Mouse (Mus musculus) kidney, embryonic 15.5 days (tissue): ENCODE data around the gene E130309D02Rik. TPM values are rescaled to one million over a fixed set of nuclear protein-coding genes. Genes with fewer than 3 reads are reported as not detected.

Source experiments
- ATAC-seq: fragments of 200-750 bp; cut with Nextera tagmentation; replicated peaks from 2 replicates; pipeline ENCODE4 v1.8.0; 2017; ENCODE audit warnings: moderate TSS enrichment; ENCODE audit not compliant: low FRiP score
- H3K27ac ChIP-seq: fragments of 300-500 bp; sonication (generic); 2 replicates; pipeline ENCODE4 v1.5.1; 2015; ENCODE audit warnings: mild to moderate bottlenecking, inconsistent platforms
- H3K27me3 ChIP-seq: fragments of 300-500 bp; sonication (generic); 2 replicates; pipeline ENCODE4 v1.6.1; 2015; ENCODE audit warnings: inconsistent platforms
- H3K36me3 ChIP-seq: fragments of 300-500 bp; sonication (generic); 2 replicates; pipeline ENCODE4 v1.6.1; 2015; ENCODE audit warnings: inconsistent platforms
- H3K4me1 ChIP-seq: fragments of 300-500 bp; sonication (generic); 2 replicates; pipeline ENCODE4 v1.6.1; 2015; ENCODE audit warnings: inconsistent platforms
- H3K4me2 ChIP-seq: fragments of 300-500 bp; sonication (generic); 2 replicates; pipeline ENCODE4 v1.6.1; 2015; ENCODE audit warnings: moderate library complexity, mild to moderate bottlenecking, inconsistent platforms
- H3K4me3 ChIP-seq: fragments of 300-500 bp; sonication (generic); replicated peaks from 2 replicates; pipeline ENCODE4 v1.5.1; 2015; ENCODE audit warnings: mild to moderate bottlenecking, inconsistent platforms
- H3K9ac ChIP-seq: fragments of 300-500 bp; sonication (generic); 2 replicates; pipeline ENCODE4 v1.6.1; 2015; ENCODE audit warnings: mild to moderate bottlenecking, inconsistent platforms
- H3K9me3 ChIP-seq: fragments of 300-500 bp; sonication (generic); replicated peaks from 2 replicates; pipeline ENCODE4 v1.6.1; 2016; ENCODE audit warnings: inconsistent platforms
- WGBS: fragments of 180-500 bp; shearing (Covaris S2); methylation state at CpG from one replicate; pipeline ENCODE4 v1.1.7; 2015; ENCODE audit warnings: mixed read lengths; 5-methylcytosine and 5-hydroxymethylcytosine counted together
- polyA plus RNA-seq: library from polyadenylated mRNA; unstranded; fragments of >200 nt; fragmentation: Nextera tagmentation; extraction: Ambion mirVana; gene quantifications from 2 replicates; pipeline ENCODE4 v1.2.1, GENCODE M21; 2015

The E130309D02Rik gene
- polyA plus RNA-seq, result 39.9 and 43.6 TPM in 2 replicates

DNA sequence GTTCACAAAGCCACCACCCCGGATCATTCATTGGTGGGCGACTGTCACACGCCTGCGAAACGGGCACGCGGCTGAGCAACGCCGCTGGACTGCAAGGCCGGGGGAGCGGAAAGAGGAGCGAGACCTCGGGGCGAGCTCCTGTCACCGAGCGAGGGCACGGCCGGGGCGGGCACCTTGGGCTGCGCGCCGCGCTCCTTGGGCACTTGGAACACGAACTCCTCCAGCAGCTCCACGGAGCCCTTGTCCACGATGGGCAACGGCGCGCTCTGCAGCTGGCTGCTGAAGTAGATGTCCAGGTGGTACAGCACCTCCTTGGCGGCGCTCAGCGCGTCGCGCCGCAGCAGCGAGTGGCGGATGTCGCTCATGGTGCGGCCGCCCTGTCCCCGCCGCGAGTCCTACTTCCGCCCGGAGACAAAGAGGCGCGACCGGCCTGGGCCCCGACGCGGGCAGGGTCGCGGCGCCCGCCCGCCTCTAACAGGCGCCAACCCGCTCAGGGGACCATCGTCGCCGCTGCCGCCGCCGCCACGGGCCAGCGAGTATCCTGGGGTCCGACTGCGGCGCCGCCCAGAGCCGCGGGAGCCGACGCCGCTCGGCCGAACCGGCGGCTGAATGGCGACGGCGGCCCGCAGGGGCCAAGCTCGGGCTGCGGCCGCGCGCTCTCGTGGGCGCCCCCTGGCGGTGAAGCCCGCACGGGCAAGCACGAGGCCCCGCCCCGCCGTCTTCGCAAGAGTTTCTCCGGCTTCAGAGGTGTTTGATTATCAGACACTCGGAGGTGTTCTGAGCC is at the start of gene E130309D02Rik:
E130309D02Rik (minus strand) TSS at position 631 of the 784 bp plus-strand sequence.
- Histone ChIP-seq H3K9me3 (no peaks in the 10 kb centered on the region), H3K4me1 (peaks cover 29% of the 10 kb centered on the region), H3K4me3 (peak within 1 kb of the TSS; percentile 95), H3K9ac (peak within 1 kb of the TSS; percentile 94), H3K36me3 (peaks cover 75% of the 10 kb centered on the region), H3K27me3 (no peaks in the 10 kb centered on the region), H3K4me2 (peak within 1 kb of the TSS; percentile 91), H3K27ac (peak within 1 kb of the TSS; percentile 94)
- WGBS, result under 1% methylated on average over 101 of the region's 101 CpGs
- ATAC-seq, result peak; percentile 84

DNA sequence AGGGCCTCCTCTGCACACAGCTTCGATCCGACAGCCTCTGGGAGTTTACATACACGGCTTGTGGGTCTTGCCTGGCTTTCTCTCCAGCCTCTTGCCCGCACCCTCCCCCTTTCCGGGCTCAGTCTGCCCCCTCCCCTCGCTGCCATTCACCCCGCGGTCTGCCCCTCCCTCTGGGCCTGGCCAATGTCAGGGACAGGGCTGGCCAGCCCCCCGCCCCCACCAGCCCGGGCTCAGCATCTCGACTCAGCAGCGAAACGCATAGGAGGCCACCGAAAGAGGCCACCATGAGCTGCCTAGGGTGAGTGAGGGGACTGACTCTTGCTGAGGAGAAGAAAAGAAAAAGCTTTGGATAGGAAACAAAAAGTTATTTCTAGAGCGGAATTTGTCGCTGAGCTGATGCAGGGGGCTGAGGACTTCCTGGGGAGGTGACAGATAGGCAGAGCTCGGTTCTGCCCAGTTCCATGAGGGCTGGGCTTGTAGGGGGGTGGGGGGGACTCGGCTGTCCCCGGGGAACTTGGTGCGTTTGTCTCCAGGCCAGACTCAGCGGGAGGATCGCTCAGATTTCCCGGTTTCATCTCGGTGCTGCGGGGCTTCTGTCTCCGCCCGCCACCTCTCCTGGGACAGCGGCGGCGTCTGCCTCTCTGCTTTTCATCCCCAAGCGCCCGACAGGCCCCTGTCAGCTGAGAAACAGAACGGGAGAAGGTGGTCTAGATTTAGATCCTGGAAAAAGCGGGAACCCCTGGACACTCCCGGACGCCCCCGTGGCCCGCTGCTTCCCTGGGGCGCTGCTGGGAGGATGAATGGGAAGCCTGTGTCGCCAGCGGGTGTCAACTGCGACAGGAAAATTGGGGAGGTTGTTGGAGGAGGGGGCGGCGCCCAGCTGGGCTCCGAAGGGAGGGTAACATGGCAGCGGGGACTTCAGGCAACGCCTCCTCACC is 48.8 kb upstream of the E130309D02Rik start:
- Histone ChIP-seq H3K9ac (peak overlapping the region; percentile 6), H3K4me3 (peak overlapping the region; percentile 49), H3K4me2 (peak overlapping the region; percentile 89), H3K36me3 (no peaks in the 10 kb centered on the region), H3K4me1 (peaks cover 12% of the 10 kb centered on the region), H3K27ac (no peak overlapping the region), H3K9me3 (no peaks in the 10 kb centered on the region), H3K27me3 (peaks cover 78% of the 10 kb centered on the region)
- under 1% methylated on average over 46 of the region's 47 CpGs for whole genome bisulfite sequencing
- peak; percentile 76 for ATAC-seq

DNA sequence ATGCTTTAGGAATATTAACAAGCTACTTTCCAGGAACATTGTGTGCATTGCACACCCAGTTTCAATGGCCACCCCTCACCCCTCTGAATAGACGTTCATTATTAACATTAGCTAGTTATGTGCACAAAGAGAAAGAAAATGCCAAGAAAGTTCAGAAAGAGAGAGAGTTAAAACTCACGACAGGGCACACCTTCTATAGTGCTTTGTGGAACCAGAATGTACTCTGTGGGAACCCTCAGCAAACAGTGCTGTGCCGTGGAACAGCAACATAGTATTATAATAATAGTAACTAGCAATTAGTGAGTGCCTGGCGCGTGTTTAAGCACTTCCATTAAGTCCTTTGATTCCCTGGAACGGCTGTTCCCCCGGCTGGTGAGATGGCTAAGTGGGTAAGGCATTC is 46.3 kb upstream of the E130309D02Rik start:
- H3K9me3 ChIP-seq, result no peaks in the 10 kb centered on the region
- no peak for ATAC-seq
- no peaks in the 10 kb centered on the region for H3K36me3 ChIP-seq
- H3K9ac ChIP-seq, result no peak overlapping the region
- no peak overlapping the region for H3K4me3 ChIP-seq
- no peak overlapping the region for H3K27ac ChIP-seq
- WGBS, result 70% methylated on average over 7 of the region's 7 CpGs
- peaks cover 85% of the 10 kb centered on the region for H3K27me3 ChIP-seq
- H3K4me1 ChIP-seq, result peaks cover 21% of the 10 kb centered on the region
- H3K4me2 ChIP-seq, result no peak overlapping the region

DNA sequence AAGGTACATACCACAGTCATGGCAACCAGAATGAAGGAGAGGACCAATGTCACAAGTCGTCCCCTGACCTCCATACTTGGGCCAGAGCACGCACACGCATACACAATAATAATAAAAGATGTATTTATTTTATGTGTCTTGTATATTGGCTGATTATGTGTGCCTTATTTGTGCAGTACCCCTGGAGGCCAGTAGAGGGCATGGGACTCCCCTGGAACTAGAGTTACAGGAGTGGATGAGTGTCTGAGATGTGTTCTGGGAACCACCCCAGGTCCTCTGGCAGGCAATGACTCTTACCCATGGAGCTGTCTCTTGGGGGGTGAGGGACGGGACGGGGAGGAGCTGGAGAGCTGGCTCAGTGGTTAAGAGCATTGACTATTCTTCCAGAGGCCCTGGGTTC is 44.8 kb upstream of the E130309D02Rik start:
- WGBS, result 64% methylated on average over 5 of the region's 5 CpGs
- Histone ChIP-seq H3K36me3 (no peaks in the 10 kb centered on the region), H3K4me2 (no peak overlapping the region), H3K4me1 (peaks cover 21% of the 10 kb centered on the region), H3K27me3 (peaks cover 71% of the 10 kb centered on the region), H3K9ac (no peak overlapping the region), H3K4me3 (no peak overlapping the region), H3K9me3 (no peaks in the 10 kb centered on the region), H3K27ac (no peak overlapping the region)
- ATAC-seq, result no peak

DNA sequence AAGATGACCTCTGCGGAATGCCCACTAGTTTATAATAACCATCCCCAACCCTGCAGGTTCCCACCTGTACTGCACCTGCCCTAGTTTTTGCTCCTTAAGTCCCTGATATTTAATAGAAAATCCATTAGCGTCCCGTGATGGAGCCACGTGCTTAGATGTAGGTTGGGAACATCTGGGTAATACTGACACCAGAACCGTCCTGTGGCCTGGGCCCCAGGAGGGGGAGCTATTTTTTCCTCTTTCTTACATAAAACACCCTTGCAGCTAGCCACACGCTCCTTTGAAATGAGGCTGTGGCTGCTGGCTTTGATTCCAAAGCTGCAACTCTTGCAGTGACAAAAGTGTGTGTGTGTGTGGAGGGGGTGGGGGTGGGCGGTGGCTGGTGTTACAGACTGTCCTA is 44.1 kb upstream of the E130309D02Rik start:
- H3K4me1 ChIP-seq, result peaks cover 16% of the 10 kb centered on the region
- H3K27me3 ChIP-seq, result peaks cover 64% of the 10 kb centered on the region
- no peaks in the 10 kb centered on the region for H3K36me3 ChIP-seq
- H3K4me3 ChIP-seq, result no peak overlapping the region
- no peak for ATAC-seq
- no peaks in the 10 kb centered on the region for H3K9me3 ChIP-seq
- no peak overlapping the region for H3K9ac ChIP-seq
- 30% methylated on average over 7 of the region's 7 CpGs for WGBS
- no peak overlapping the region for H3K27ac ChIP-seq
- H3K4me2 ChIP-seq, result no peak overlapping the region

DNA sequence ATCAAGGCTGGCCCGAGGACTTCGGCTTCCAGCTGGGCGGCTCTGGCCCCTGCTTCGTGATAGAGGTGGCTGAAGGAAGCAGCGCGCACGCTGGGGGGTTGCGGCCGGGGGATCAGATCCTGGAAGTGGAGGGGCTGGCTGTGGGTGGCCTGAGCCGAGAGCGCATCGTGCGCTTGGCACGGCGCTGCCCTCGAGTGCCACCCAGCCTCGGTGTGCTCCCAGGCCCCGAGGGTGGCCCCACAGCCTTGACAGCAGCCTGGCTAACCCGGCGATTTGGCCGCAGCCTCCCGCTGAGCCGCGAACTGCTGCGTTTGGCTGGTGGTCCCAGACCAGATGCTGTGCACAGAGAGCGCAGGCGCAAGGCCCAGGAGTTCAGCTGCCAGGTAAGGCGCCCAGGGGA is 42.4 kb upstream of the E130309D02Rik start:
- H3K9ac ChIP-seq, result no peak overlapping the region
- peak overlapping the region; percentile 22 for H3K4me3 ChIP-seq
- no peaks in the 10 kb centered on the region for H3K36me3 ChIP-seq
- 4% methylated on average over 28 of the region's 28 CpGs for whole genome bisulfite sequencing
- no peak; the same call in 1 of the 2 replicates for ATAC-seq
- peaks cover 48% of the 10 kb centered on the region for H3K27me3 ChIP-seq
- peak overlapping the region; percentile 54 for H3K4me2 ChIP-seq
- peaks cover 9% of the 10 kb centered on the region for H3K4me1 ChIP-seq
- H3K27ac ChIP-seq, result no peak overlapping the region
- H3K9me3 ChIP-seq, result no peaks in the 10 kb centered on the region; the same call in 1 of the 2 replicates

DNA sequence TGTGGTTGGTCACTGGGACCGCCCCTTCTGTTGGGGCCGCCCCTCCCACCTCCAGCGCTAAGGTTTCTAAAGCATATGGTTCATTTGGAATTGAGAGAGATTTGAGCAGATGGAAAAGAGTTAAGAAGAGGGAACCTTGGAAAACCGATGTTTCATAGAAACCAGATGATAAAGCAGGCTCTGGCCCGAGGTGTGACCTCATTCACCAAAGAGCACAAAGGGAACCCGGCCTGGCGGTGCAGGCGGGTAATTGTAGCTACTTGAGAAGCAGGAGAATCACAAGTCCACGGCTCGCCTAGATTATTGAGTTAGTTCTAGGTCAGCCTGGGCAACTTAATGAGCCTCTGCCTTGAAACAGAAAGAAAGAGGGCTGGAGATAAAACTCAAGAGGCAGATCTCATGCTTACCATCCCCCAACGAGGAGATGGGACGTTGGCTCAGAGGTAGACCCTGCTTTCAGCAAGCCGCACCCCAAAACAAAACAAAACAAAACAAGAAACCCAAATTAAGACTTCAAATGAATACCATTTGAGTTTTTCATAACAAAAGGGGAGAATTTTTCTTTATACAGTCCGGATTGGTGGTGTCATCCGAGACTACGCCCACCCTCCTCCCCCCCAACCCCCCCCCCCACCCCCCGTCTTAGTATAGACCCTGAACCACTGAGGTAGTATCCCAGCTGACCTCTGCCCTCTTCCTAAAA is 41.7 kb upstream of the E130309D02Rik start, which contains the start of gene Grid2ip:
Grid2ip (plus strand) TSS at position 653 of the 703 bp plus-strand sequence.
- H3K4me1 ChIP-seq, result peaks cover 9% of the 10 kb centered on the region
- H3K9me3 ChIP-seq, result peaks cover 2% of the 10 kb centered on the region; the same call in 1 of the 2 replicates
- no peaks in the 10 kb centered on the region for H3K36me3 ChIP-seq
- WGBS, result 21% methylated on average over 17 of the region's 17 CpGs
- H3K27ac ChIP-seq, result no peak within 1 kb of the TSS
- H3K4me2 ChIP-seq, result peak within 1 kb of the TSS; percentile 54
- H3K4me3 ChIP-seq, result peak within 1 kb of the TSS; percentile 22
- H3K27me3 ChIP-seq, result peaks cover 44% of the 10 kb centered on the region
- no peak within 1 kb of the TSS for H3K9ac ChIP-seq
- ATAC-seq, result no peak

DNA sequence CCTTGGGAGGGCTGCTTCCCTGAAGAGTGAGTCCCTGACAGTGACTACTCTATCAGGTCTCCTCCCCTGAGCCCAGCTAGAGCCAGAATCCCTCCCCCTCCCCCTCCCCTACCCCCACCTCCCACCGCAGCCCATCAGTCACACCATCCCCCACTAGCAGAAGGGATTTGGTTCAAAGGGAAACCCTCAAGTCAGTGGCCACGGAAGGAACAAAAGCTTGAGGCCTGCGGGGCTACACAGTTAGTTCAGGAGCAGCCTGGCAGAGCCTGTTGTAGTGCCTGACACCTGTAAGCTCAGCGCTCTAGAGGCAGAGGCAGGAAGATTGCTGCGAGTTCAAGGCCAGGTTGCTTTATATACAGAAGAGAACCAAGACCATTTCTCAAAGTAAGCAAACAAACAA is 40.9 kb upstream of the E130309D02Rik start:
- Histone ChIP-seq H3K4me1 (peaks cover 9% of the 10 kb centered on the region), H3K9me3 (peaks cover 3% of the 10 kb centered on the region; the same call in 1 of the 2 replicates), H3K4me3 (no peak overlapping the region), H3K27ac (no peak overlapping the region), H3K9ac (no peak overlapping the region), H3K27me3 (peaks cover 39% of the 10 kb centered on the region), H3K36me3 (no peaks in the 10 kb centered on the region), H3K4me2 (no peak overlapping the region)
- ATAC-seq, result no peak
- 37% methylated on average over 5 of the region's 5 CpGs for WGBS

DNA sequence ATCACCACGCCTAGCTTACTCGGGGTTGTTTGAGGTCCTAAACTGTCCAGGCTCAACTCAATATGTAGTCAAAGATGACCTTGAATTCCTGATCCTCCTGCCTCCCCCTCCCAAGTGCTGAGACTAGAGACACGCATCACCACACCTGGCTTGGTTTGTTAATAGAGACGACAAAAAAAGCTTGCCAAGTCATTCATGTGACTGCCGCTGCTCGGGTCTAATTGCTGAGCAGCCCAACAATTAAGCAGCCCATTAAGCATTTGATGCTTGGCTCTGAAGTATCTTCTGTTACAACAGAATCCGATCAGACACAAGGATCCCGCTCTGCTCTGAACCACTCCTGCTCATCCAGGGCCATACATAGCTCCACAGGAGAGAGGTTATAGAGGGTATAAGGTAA is 31.2 kb upstream of the E130309D02Rik start:
- Histone ChIP-seq H3K27me3 (no peaks in the 10 kb centered on the region), H3K4me1 (0 out of 2 replicates have a peak, but pooled peaks cover 6% of the 10 kb centered on the region), H3K9ac (no peak overlapping the region), H3K9me3 (no peaks in the 10 kb centered on the region), H3K4me3 (no peak overlapping the region), H3K4me2 (no peak overlapping the region), H3K36me3 (no peaks in the 10 kb centered on the region), H3K27ac (peak overlapping the region; percentile 62)
- WGBS, result 44% methylated on average over 8 of the region's 8 CpGs
- ATAC-seq, result peak; percentile 86

DNA sequence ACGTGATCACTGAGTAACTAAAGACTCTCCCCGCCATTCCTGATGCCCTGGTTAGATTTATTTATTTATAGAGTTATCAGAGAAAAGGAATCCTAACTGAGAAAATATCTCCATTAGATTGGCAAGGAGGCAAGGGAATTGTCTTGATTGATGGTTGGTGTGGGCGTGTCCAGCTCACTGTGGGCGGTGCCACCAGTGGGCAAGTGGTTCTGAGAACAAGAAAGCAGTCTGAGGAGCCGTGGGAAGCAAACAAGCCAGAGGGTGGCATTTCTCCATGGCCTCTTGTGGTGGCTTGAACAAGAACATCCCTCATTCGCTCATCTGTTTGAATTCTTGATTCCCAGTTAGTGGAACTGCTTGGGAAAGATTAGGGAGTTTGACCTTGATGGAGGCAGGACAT is 24.4 kb upstream of the E130309D02Rik start:
- ATAC-seq, result no peak
- Histone ChIP-seq H3K9me3 (no peaks in the 10 kb centered on the region), H3K9ac (no peak overlapping the region), H3K36me3 (no peaks in the 10 kb centered on the region), H3K27ac (no peak overlapping the region), H3K4me2 (no peak overlapping the region), H3K4me3 (no peak overlapping the region), H3K27me3 (no peaks in the 10 kb centered on the region), H3K4me1 (no peaks in the 10 kb centered on the region)
- WGBS, result 47% methylated on average over 6 of the region's 6 CpGs

DNA sequence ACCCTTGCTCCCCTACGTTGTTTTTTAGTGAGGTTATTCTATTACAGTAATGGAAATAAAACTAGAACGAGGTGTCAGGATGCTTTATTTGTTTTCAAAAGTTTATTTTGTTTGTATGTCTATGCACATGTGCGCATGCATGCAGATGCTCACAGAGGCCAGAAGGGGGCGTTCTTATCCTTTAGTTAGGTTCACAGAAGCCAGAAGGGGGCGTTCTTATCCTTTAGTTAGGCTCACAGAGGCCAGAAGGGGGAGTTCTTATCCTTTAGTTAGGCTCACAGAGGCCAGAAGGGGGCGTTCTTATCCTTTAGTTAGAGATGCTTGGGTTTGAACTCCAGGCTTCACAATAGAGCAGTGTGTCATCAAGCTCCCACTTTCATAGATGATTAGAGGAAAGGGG is 21.4 kb upstream of the E130309D02Rik start:
- Histone ChIP-seq H3K4me3 (no peak overlapping the region), H3K27ac (no peak overlapping the region), H3K4me2 (no peak overlapping the region), H3K4me1 (no peaks in the 10 kb centered on the region), H3K36me3 (no peaks in the 10 kb centered on the region), H3K27me3 (no peaks in the 10 kb centered on the region), H3K9ac (no peak overlapping the region), H3K9me3 (no peaks in the 10 kb centered on the region)
- no peak for ATAC-seq
- 66% methylated on average over 6 of the region's 6 CpGs for WGBS
